Mouse (Mus musculus) T-helper 17 cell (primary cell): ENCODE results near the gene Trafd1.

Experiments
- in situ Hi-C, 2 experiments: fragments of 300-600 bp; cut with MboI, MseI; formaldehyde crosslinking; loops; 1 replicate in 1 of 2; 2 replicates in 1 of 2; pipeline ENCODE4 v1.15.1; 2025; ENCODE audit warnings: high pct_unique_total_duplicates in 2 of 2

Gene Trafd1

GRCm38 (mm10) chr5:121385461-121386119 lies at the start of gene Trafd1:
TSS of gene Trafd1 (minus strand) at chr5:121385632.
- in situ Hi-C loops, result no loop called here

GRCm38 (mm10) chr5:121428954-121429353 lies 43.5 kb upstream of the Trafd1 start:
- in situ Hi-C loops, result loop anchor here in 1 of 2 experiments (10.0 to 25.0 kb wide), 2 partner anchors 936 to 1058 kb away; no protein-coding TSS in a partner anchor

- in situ Hi-C loops, result loop anchor here in 1 of 2 experiments (10.0 to 25.0 kb wide), 2 partner anchors 942 to 1014 kb away; no protein-coding TSS in a partner anchor
Observed at GRCm38 (mm10) chr5:121423297-121423696, 37.9 kb upstream of the Trafd1 start.

GRCm38 (mm10) chr5:121422787-121423186 lies 37.4 kb upstream of the Trafd1 start:
- in situ Hi-C loops, result loop anchor here in 1 of 2 experiments (10.0 to 25.0 kb wide), 2 partner anchors 942 to 1015 kb away; no protein-coding TSS in a partner anchor

- in situ Hi-C loops, result loop anchor here in 1 of 2 experiments (10.0 to 25.0 kb wide), 2 partner anchors 944 to 1017 kb away; no protein-coding TSS in a partner anchor
Observed at GRCm38 (mm10) chr5:121420721-121421120, 35.3 kb upstream of the Trafd1 start.

GRCm38 (mm10) chr5:121410975-121411374 lies 25.5 kb upstream of the Trafd1 start:
- in situ Hi-C loops, result loop anchor here in 1 of 2 experiments (25.0 kb wide), 1 partner anchor 1026 kb away; no protein-coding TSS in a partner anchor

GRCm38 (mm10) chr5:121407856-121408255 lies 22.4 kb upstream of the Trafd1 start:
- in situ Hi-C loops, result loop anchor here in 1 of 2 experiments (25.0 kb wide), 1 partner anchor 1029 kb away; no protein-coding TSS in a partner anchor

- in situ Hi-C loops, result loop anchor here in 1 of 2 experiments (5.0 to 25.0 kb wide), 2 partner anchors 741 to 1036 kb away; partner anchors contain the start of gene Ccdc63
Observed at GRCm38 (mm10) chr5:121400849-121401248, 15.4 kb upstream of the Trafd1 start.

GRCm38 (mm10) chr5:121400064-121400463 lies 14.6 kb upstream of the Trafd1 start:
- in situ Hi-C loops, result loop anchor here in 1 of 2 experiments (5.0 to 25.0 kb wide), 2 partner anchors 742 to 1037 kb away; partner anchors contain the start of gene Ccdc63

GRCm38 (mm10) chr5:121399540-121399939 lies 14.1 kb upstream of the Trafd1 start:
- in situ Hi-C loops, result no loop called here

- in situ Hi-C loops, result no loop called here
Observed at GRCm38 (mm10) chr5:121398965-121399462, 13.6 kb upstream of the Trafd1 start.

- in situ Hi-C loops, result no loop called here
Observed at GRCm38 (mm10) chr5:121398146-121398964, 12.9 kb upstream of the Trafd1 start.

GRCm38 (mm10) chr5:121397187-121398145 lies 12.0 kb upstream of the Trafd1 start, which contains the start of gene Naa25:
TSS of gene Naa25 (plus strand) at chr5:121397936.
- in situ Hi-C loops, result no loop called here

- in situ Hi-C loops, result no loop called here
Observed at GRCm38 (mm10) chr5:121395621-121396020, 10.2 kb upstream of the Trafd1 start.

GRCm38 (mm10) chr5:121393402-121393801 lies 8.0 kb upstream of the Trafd1 start:
- in situ Hi-C loops, result no loop called here

GRCm38 (mm10) chr5:121392667-121393380 lies 7.4 kb upstream of the Trafd1 start:
- in situ Hi-C loops, result no loop called here

GRCm38 (mm10) chr5:121389691-121390090 lies 4.3 kb upstream of the Trafd1 start:
- in situ Hi-C loops, result no loop called here

- in situ Hi-C loops, result no loop called here
Observed at GRCm38 (mm10) chr5:121389106-121389505, 3.7 kb upstream of the Trafd1 start.

- in situ Hi-C loops, result no loop called here
Observed at GRCm38 (mm10) chr5:121387126-121387525, 1.7 kb upstream of the Trafd1 start.
